Mouse (Mus musculus) ovary, postnatal 14 days (tissue): ENCODE data around the gene Unkl.
A peak's percentile ranks its signal among the peaks of the same experiment; 100 is the strongest.

ENCODE experiments used
- DNase-seq: peaks from one replicate; pipeline ENCODE4 v3.0.0; 2022; ENCODE audit warnings: low spot score

Unkl gene

GRCm38 (mm10) chr17:25255110-25255509 lies 66.9 kb downstream of the Unkl start:
- DNase-seq, result no peak

- no peak for DNase-seq
Measured at GRCm38 (mm10) chr17:25256140-25256754, 68.0 kb downstream of the Unkl start, which contains the start of gene Baiap3. Gene Baiap3, minus strand, starts transcription at chr17:25256364.

DNA sequence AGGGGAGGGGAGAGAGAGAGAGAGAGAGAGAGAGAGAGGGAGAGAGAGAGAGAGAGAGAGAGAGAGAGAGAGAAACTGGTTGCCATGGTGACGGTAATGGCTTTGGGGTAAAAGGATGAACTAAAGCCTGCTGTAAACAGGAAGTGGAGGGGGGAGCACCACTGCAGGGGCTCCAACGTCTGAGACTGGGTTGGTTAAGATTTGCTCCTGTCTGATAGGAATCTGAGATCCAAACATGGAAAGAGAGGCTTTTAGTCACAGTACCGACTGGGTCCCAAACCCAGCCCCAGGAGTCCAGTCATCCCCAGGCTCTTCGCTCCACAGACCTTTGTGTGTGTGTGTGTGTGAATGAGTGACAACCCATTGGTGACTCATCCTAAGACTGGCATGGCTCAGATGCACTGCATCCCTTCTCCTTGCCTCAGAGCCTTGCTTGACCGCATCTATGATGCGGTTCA lies 69.6 kb downstream of the Unkl start:
- no peak for DNase-seq

DNA sequence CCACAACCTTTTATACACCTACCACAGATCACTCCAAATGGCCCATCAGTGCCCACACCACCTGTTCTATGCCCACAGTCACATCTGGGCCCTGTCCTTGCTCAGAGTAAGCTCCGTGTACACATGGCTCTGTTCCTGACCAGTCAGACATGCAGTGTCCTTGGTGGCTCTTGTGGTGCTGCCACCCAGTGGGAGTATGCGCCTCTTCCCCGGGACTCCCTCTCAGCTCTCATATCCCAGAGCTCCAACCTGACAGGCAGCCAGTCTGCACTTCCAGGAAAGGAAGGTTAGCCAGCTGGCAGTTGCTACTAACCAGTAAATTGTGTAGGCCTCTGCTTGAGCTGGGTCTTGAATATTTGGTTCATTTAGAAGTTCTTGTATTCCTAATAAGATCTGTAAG lies 76.3 kb downstream of the Unkl start:
- no peak for DNase-seq

DNA sequence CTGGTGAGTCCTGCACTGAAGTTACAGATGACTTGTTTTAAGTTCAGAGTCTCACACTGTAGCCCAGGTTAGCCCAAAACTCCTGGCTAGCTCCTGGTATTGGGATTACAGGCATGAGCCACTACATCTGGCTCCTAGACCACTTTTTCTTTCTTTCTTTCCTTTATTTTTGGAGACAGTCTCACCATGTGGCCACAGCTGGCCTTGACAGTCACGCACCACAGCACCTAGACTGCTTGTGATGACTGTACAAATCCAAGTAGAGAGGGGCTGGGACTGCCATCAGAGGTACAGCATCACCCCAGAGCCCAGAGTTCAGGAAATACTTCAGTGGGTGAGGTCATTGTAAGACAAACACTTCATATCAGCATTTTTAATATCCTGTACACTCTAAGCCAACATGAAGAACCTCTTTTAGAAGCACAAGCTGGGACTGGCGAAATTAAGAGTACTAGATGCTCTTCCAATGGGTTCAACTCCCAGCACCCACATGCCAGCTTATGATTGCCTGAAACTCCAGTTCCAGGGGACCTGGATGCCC lies 82.7 kb downstream of the Unkl start:
- no peak for DNase-seq

GRCm38 (mm10) chr17:25272326-25272725 lies 84.1 kb downstream of the Unkl start:
- no peak for DNase-seq

DNA sequence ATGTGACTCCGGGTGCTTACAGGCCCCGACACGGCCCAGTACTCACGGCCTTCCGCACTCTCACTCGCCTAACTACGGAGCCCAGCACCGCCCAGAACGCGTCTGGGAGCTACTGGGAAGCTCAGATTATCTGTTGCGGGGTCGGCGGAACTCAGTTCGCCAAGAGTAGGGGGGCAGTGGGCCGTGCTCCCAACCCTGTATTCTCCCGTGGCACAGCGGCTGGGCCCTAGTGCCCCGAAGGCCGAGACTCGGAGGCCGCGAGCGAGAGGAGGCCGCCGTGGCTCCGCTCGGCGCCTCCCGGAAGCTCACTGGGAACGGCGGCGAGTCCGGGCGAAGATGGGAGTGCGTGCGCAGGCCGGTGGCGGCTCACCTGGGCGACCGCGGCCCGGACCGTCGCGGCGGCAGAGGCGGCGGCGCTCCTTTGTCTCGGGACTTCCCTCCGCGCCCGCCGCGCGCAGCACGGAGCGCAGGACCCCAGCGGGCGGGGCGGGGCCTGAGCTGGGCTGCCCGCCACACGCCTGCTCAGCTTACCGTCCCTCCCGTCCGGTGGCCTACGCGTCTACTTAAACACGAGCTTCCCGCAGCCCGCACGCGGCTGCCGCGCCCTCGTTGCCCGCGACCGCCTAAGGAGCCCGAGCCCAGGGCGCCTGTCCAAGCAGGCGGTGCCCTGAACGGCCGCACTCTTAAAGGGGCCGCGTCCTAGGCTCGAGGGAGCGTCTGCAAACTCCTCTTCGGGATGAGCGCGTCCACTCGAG lies 84.9 kb downstream of the Unkl start:
- peak; percentile 84 for DNase-seq

GRCm38 (mm10) chr17:25273706-25274501 lies 85.7 kb downstream of the Unkl start:
- peak; percentile 95 for DNase-seq

DNA sequence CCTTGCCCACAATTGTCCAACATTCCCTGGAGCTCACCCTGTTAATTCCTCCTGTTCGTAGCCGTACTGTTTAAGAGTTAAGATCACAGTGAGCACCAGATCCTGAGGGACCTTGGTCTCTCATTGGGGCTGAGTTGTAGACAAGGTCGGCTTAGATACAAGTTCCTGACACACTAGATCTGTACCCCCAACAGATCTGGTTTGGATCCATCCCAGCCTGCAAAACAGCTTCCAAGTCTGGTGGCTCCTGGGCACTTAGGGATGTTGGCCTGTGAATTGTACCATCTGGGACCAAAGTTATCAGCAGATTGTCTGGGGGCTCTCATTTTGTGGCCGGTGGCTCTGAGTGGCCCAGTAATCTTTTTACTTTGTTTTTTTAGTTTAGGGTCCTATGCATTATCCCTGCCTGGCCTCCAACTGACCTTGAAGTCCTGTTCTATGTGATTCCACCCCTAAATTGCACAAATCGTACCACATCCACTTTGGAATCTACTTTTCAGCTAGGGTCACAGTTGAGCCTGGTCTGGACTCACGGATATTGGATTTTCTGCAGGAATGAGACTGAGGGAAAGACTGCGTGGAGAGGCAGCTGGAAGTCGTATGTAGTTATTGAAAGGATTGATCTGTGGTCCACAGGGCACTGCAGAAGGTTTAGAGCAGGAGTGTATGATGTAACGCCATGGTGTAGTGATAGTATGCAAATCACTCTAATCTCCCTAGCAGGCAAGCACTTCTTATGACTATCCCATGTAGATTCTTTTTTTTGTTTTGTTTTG lies 86.6 kb downstream of the Unkl start, which contains the start of gene Ube2i:
Gene Ube2i, minus strand, starts transcription at position 52 of the 776 bp plus-strand sequence.
- DNase-seq, result no peak

- DNase-seq, result no peak
Measured at GRCm38 (mm10) chr17:25275833-25276232, 87.6 kb downstream of the Unkl start.

- DNase-seq, result no peak
Measured at GRCm38 (mm10) chr17:25282133-25282532, 93.9 kb downstream of the Unkl start.
